Mouse (Mus musculus): ENCODE measurements around the gene Ntn1. TPM values are rescaled to one million over a fixed set of nuclear protein-coding genes. Genes with fewer than 3 reads are reported as not detected.

Ntn1 gene
- polyA plus RNA-seq, 1 experiment from 2014 or later = 1.7 TPM

DNA sequence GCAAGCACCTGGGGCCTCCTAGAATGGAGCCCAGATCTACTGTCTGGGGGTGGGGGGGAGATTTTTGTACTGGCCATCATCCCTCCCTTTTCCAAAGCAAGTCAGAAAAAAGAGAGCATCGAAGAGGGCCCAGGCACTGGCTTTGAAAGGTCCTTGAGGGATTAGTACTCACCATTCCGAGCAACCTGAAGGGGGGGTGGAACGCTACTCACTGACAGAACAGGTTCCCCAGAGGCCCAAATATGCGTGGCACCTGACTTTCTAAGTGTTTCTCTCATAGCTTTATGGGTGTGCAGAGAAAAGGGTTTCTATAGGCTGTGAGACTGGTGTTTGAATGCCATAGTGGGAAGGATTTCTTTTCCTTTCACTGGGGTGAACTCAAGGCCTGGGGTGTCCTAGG, 142.1 kb downstream of the Ntn1 start:
- 51% methylated on average over 4 of the region's 4 CpGs for WGBS
- H3K36me3 ChIP-seq (ENCODE audit: control insufficient read depth, insufficient read depth, low read length) = no peaks in the 10 kb centered on the region
- H3K9me3 ChIP-seq (ENCODE audit: control insufficient read depth, low read length) = no peaks in the 10 kb centered on the region
- H3K27ac ChIP-seq (ENCODE audit: low read length) = no peak overlapping the region
- no peak overlapping the region for H3K4me2 ChIP-seq (ENCODE audit: low read depth, low read length)
- 0 out of 2 replicates have a peak, but pooled peaks have one; percentile 50 for ATAC-seq (ENCODE audit: low read depth)
- no peak overlapping the region for H3K9ac ChIP-seq (ENCODE audit: low read length)
- H3K4me3 ChIP-seq (ENCODE audit: low read length) = no peak overlapping the region
- peaks cover 9% of the 10 kb centered on the region; the same call in 1 of the 2 replicates for H3K4me1 ChIP-seq (replicated peaks; ENCODE audit: control insufficient read depth, insufficient read depth, low read length)
- H3K27me3 ChIP-seq (ENCODE audit: control insufficient read depth, insufficient read depth, low read depth, low read length) = no peaks in the 10 kb centered on the region

DNA sequence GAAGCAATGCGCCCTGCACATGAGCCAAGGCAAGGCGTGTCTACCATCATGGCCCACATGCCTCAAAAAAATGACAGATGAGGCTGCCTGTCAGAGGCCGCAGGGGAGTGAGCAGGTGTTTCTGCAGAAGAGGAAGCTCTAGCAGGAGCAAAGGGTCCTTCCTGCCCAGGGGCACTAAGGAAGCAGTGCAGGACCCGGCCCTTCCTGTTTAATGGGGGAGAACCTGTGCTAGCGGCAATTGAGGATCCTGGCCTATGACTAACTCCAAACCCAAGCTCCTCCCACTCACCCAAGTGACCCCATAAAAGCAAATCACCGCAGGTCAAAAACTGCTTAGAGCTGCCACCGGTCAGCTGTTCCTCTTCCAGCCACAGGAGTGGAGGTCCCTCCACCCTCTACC, 147.1 kb downstream of the Ntn1 start:
- whole genome bisulfite sequencing = 64% methylated on average over 7 of the region's 7 CpGs
- no peak overlapping the region for H3K9ac ChIP-seq (ENCODE audit: low read length)
- ATAC-seq (ENCODE audit: low read depth) = no peak

DNA sequence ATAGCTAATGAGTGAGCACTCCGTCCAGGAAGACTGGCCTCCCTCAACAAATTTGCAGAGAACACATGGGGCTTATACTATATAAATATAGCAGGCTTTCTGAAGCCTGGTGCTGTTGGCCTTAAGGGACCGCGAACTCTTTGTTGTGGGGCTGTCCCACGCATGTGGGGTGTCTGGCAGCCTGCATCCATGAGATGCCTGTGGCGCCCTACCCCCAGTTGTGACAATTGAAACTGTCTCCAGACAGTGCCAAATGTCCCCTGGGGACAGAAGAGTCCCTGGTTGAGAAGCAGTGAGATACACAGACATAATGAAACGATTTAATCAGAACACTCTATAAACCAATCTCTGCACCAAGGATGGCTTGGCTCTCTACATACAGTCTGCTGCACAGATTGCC, 150.5 kb downstream of the Ntn1 start:
- no peaks in the 10 kb centered on the region for H3K36me3 ChIP-seq (ENCODE audit: control insufficient read depth, insufficient read depth, low read length)
- H3K9ac ChIP-seq (ENCODE audit: low read length) = no peak overlapping the region
- H3K27me3 ChIP-seq (ENCODE audit: control insufficient read depth, insufficient read depth, low read depth, low read length) = no peaks in the 10 kb centered on the region
- no peak for ATAC-seq (ENCODE audit: low read depth)
- 75% methylated on average over 6 of the region's 6 CpGs for WGBS
- H3K4me1 ChIP-seq (replicated peaks; ENCODE audit: control insufficient read depth, insufficient read depth, low read length) = no peaks in the 10 kb centered on the region
- H3K27ac ChIP-seq (ENCODE audit: low read length) = no peak overlapping the region
- no peak overlapping the region for H3K4me3 ChIP-seq (ENCODE audit: low read length)
- no peak overlapping the region for H3K4me2 ChIP-seq (ENCODE audit: low read depth, low read length)
- H3K9me3 ChIP-seq (ENCODE audit: control insufficient read depth, low read length) = no peaks in the 10 kb centered on the region

More for the DNA sequence above, 147.1 kb downstream of the Ntn1 start:
- Histone ChIP-seq H3K4me1 (replicated peaks; ENCODE audit: control insufficient read depth, insufficient read depth, low read length) (no peaks in the 10 kb centered on the region; the same call in 1 of the 2 replicates), H3K36me3 (ENCODE audit: control insufficient read depth, insufficient read depth, low read length) (no peaks in the 10 kb centered on the region), H3K27me3 (ENCODE audit: control insufficient read depth, insufficient read depth, low read depth, low read length) (no peaks in the 10 kb centered on the region), H3K9me3 (ENCODE audit: control insufficient read depth, low read length) (no peaks in the 10 kb centered on the region), H3K27ac (ENCODE audit: low read length) (no peak overlapping the region), H3K4me2 (ENCODE audit: low read depth, low read length) (no peak overlapping the region), H3K4me3 (ENCODE audit: low read length) (no peak overlapping the region)

DNA sequence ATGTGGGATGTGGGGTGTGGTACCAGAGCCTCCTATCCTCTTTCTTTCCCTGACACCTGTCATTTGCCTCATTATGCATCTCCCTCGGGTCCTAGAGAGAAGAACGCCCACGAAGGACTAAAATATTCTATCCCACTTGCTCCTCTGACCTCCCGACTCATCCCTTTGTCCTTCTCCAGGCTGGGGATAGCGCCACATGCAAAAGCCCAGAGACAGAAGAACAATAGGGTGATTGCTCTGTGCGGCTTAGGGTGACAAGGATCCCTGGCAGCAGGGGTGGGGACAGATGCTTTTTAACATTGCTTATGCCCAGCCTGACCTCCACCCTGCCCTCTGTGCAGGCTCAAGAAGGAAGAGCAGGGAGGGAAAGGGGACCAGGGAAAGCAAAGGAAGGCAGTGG, 152.7 kb downstream of the Ntn1 start:
- no peak for ATAC-seq (ENCODE audit: low read depth)
- WGBS = 54% methylated on average over 6 of the region's 6 CpGs

DNA sequence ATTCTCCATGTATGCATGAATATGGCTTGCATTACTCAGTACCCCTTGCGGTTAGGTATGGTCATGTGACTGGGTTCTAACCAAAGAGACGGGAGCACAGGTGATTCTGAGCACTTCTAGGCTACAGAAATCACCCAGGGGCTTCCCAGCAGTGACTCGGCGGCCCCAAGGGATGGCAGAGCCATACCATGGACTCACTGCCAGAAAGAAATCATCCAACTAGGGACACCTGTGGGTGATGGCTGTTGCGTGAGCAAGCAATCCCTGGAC, 155.7 kb downstream of the Ntn1 start:
- no peaks in the 10 kb centered on the region for H3K27me3 ChIP-seq (ENCODE audit: control insufficient read depth, insufficient read depth, low read depth, low read length)
- 88% methylated on average over 5 of the region's 5 CpGs for WGBS
- no peak overlapping the region for H3K4me3 ChIP-seq (ENCODE audit: low read length)
- H3K9ac ChIP-seq (ENCODE audit: low read length) = no peak overlapping the region
- H3K4me2 ChIP-seq (ENCODE audit: low read depth, low read length) = no peak overlapping the region
- no peak overlapping the region for H3K27ac ChIP-seq (ENCODE audit: low read length)
- ATAC-seq (ENCODE audit: low read depth) = no peak
- H3K4me1 ChIP-seq (replicated peaks; ENCODE audit: control insufficient read depth, insufficient read depth, low read length) = no peaks in the 10 kb centered on the region; the same call in 1 of the 2 replicates
- no peaks in the 10 kb centered on the region for H3K36me3 ChIP-seq (ENCODE audit: control insufficient read depth, insufficient read depth, low read length)
- 0 out of 2 replicates have a peak, but pooled peaks cover 2% of the 10 kb centered on the region for H3K9me3 ChIP-seq (ENCODE audit: control insufficient read depth, low read length)

More for the DNA sequence above, 152.7 kb downstream of the Ntn1 start:
- no peak overlapping the region for H3K4me2 ChIP-seq (ENCODE audit: low read depth, low read length)
- no peak overlapping the region for H3K9ac ChIP-seq (ENCODE audit: low read length)
- H3K36me3 ChIP-seq (ENCODE audit: control insufficient read depth, insufficient read depth, low read length) = no peaks in the 10 kb centered on the region
- no peaks in the 10 kb centered on the region for H3K27me3 ChIP-seq (ENCODE audit: control insufficient read depth, insufficient read depth, low read depth, low read length)
- no peaks in the 10 kb centered on the region for H3K4me1 ChIP-seq (replicated peaks; ENCODE audit: control insufficient read depth, insufficient read depth, low read length)
- 0 out of 2 replicates have a peak, but pooled peaks cover 2% of the 10 kb centered on the region for H3K9me3 ChIP-seq (ENCODE audit: control insufficient read depth, low read length)
- no peak overlapping the region for H3K27ac ChIP-seq (ENCODE audit: low read length)
- no peak overlapping the region for H3K4me3 ChIP-seq (ENCODE audit: low read length)

DNA sequence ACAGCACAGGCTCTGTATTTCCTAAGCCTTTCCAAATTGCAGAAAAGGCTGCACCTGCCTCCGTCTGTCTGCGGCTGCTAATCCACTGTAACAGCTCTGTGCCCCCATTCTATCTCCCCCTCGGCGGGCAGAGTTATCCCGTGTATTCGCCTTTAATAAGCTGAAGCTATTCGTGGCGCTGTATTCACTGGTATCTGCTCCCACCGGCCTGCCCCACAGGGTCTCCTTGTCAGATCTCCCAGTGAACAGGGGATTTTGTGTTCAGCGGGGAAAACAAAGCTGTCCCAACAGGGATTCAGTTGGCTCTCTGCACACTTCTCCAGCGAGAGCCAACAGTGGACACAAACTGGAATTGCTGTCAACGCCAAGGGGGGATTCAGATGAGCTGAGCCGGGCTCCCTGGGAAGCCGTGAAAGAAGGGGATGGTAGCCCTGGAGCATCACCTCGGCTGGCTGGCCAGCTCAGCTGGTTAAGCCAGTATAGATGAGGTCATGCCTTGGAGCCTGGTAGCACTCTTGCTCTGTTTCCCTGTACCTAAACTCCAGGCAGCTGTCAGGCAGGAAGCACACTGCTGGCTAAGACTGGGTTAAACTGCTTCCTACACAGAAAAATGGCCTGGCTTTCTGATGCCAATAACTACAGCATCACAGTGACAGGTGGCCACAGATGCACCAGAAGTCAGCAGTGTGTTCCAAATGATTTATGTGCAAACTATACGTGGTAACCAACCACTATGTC, 156.2 kb downstream of the Ntn1 start:
- H3K27ac ChIP-seq (ENCODE audit: low read length) = no peak overlapping the region
- H3K4me3 ChIP-seq (ENCODE audit: low read length) = no peak overlapping the region
- no peak overlapping the region for H3K9ac ChIP-seq (ENCODE audit: low read length)
- 81% methylated on average over 16 of the region's 16 CpGs for WGBS
- 0 out of 2 replicates have a peak, but pooled peaks cover 2% of the 10 kb centered on the region for H3K9me3 ChIP-seq (ENCODE audit: control insufficient read depth, low read length)
- no peaks in the 10 kb centered on the region for H3K36me3 ChIP-seq (ENCODE audit: control insufficient read depth, insufficient read depth, low read length)
- no peak overlapping the region for H3K4me2 ChIP-seq (ENCODE audit: low read depth, low read length)
- no peaks in the 10 kb centered on the region for H3K27me3 ChIP-seq (ENCODE audit: control insufficient read depth, insufficient read depth, low read depth, low read length)
- no peak for ATAC-seq (ENCODE audit: low read depth)
- no peaks in the 10 kb centered on the region; the same call in 1 of the 2 replicates for H3K4me1 ChIP-seq (replicated peaks; ENCODE audit: control insufficient read depth, insufficient read depth, low read length)

DNA sequence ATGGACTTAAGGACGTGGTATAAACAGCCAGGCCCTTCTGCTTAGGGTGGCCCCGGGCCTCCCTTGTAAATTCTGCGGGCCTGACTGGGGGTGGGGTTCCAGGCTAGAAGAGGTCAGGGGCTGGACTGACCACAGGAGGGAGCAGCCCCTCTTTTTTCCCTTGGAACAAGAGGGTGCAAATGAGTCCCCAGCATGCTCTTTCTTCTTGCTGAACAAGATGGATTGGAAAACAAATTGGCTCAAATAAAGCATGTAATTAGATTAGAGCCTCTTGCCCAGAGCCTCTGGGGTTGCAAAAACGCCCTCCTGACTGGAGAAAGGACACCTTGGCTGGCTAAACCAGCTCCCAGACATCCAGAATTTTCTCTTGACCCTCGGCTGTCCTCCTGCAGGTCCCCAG, 160.9 kb downstream of the Ntn1 start:
- no peaks in the 10 kb centered on the region for H3K36me3 ChIP-seq (ENCODE audit: control insufficient read depth, insufficient read depth, low read length)
- H3K27me3 ChIP-seq (ENCODE audit: control insufficient read depth, insufficient read depth, low read depth, low read length) = no peaks in the 10 kb centered on the region
- WGBS = 51% methylated on average over 5 of the region's 5 CpGs
- H3K27ac ChIP-seq (ENCODE audit: low read length) = no peak overlapping the region
- H3K9ac ChIP-seq (ENCODE audit: low read length) = no peak overlapping the region
- no peak overlapping the region for H3K4me3 ChIP-seq (ENCODE audit: low read length)
- no peak overlapping the region for H3K4me2 ChIP-seq (ENCODE audit: low read depth, low read length)
- no peak for ATAC-seq (ENCODE audit: low read depth)
- H3K9me3 ChIP-seq (ENCODE audit: control insufficient read depth, low read length) = 0 out of 2 replicates have a peak, but pooled peaks cover 2% of the 10 kb centered on the region
- H3K4me1 ChIP-seq (replicated peaks; ENCODE audit: control insufficient read depth, insufficient read depth, low read length) = no peaks in the 10 kb centered on the region; the same call in 1 of the 2 replicates

DNA sequence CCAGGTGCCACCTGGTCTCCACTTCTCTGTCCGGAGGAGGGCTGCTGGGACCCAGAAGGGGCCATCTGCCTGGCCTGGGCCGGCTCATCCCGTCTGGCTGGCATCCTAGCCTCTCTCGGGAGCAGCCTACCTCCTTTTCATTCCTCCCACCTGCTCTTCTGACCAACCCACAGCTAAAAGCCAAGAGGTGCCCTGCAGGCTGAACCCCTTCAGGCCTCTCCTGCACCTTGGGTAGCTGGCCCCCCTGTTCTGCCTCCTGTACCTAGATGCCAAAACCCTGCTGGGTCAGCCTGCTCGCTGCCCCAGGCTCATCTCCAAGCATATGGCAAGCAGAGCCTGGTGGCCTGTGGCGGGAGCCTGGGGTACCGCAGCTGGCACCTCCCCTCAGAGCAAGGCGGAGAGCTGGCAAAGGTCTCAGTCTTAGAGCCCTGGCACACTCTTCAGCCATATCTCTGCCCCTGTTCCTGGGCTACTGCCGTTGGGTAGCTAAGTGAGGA, 167.1 kb downstream of the Ntn1 start:
- H3K4me2 ChIP-seq (ENCODE audit: low read depth, low read length) = no peak overlapping the region
- H3K27me3 ChIP-seq (ENCODE audit: control insufficient read depth, insufficient read depth, low read depth, low read length) = no peaks in the 10 kb centered on the region
- WGBS = 80% methylated on average over 9 of the region's 9 CpGs
- H3K9me3 ChIP-seq (ENCODE audit: control insufficient read depth, low read length) = no peaks in the 10 kb centered on the region
- peaks cover 11% of the 10 kb centered on the region for H3K4me1 ChIP-seq (replicated peaks; ENCODE audit: control insufficient read depth, insufficient read depth, low read length)
- no peak overlapping the region for H3K27ac ChIP-seq (ENCODE audit: low read length)
- no peak for ATAC-seq (ENCODE audit: low read depth)
- no peak overlapping the region for H3K9ac ChIP-seq (ENCODE audit: low read length)
- no peak overlapping the region for H3K4me3 ChIP-seq (ENCODE audit: low read length)
- no peaks in the 10 kb centered on the region for H3K36me3 ChIP-seq (ENCODE audit: control insufficient read depth, insufficient read depth, low read length)

DNA sequence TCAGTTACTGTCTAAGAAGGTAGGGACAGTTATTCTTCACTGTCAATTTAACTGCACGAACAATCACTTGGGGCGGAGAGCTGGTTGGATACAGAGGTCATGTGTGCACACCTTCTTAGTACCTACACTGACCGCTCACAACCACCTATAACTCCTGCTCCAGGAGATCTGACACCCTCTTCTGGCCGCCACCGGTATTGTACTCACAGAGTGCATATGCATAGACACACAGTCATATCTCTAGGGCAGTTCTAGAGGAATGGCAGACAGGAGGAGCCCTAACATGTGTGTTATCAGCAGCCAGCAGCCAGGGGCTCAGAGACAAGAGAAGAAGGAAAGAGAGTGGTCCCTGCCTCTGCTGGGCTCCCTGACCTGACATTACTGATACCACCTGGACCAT, 169.1 kb downstream of the Ntn1 start:
- ATAC-seq (ENCODE audit: low read depth) = no peak
- Histone ChIP-seq H3K4me2 (ENCODE audit: low read depth, low read length) (no peak overlapping the region), H3K36me3 (ENCODE audit: control insufficient read depth, insufficient read depth, low read length) (no peaks in the 10 kb centered on the region), H3K27me3 (ENCODE audit: control insufficient read depth, insufficient read depth, low read depth, low read length) (no peaks in the 10 kb centered on the region), H3K27ac (ENCODE audit: low read length) (no peak overlapping the region), H3K9ac (ENCODE audit: low read length) (no peak overlapping the region), H3K4me1 (replicated peaks; ENCODE audit: control insufficient read depth, insufficient read depth, low read length) (peaks cover 12% of the 10 kb centered on the region), H3K4me3 (ENCODE audit: low read length) (no peak overlapping the region), H3K9me3 (ENCODE audit: control insufficient read depth, low read length) (no peaks in the 10 kb centered on the region)
- WGBS = 97% methylated on average over 5 of the region's 5 CpGs
